Mouse (Mus musculus) ES-Bruce4 (cell line): ENCODE measurements around the gene Stk24.

Experiments used
- CTCF ChIP-seq: IDR thresholded peaks from one replicate; pipeline ENCODE4 v1.8.1; 2011; ENCODE audit warnings: low read depth, low read length
- EP300 ChIP-seq: IDR thresholded peaks from 2 replicates; pipeline ENCODE4 v1.6.1; 2011; ENCODE audit warnings: low read depth, low read length; ENCODE audit not compliant: insufficient read depth
- POLR2A ChIP-seq: IDR thresholded peaks from one replicate; pipeline ENCODE4 v1.8.1; 2011; ENCODE audit warnings: low read length; ENCODE audit not compliant: insufficient read depth

DNA sequence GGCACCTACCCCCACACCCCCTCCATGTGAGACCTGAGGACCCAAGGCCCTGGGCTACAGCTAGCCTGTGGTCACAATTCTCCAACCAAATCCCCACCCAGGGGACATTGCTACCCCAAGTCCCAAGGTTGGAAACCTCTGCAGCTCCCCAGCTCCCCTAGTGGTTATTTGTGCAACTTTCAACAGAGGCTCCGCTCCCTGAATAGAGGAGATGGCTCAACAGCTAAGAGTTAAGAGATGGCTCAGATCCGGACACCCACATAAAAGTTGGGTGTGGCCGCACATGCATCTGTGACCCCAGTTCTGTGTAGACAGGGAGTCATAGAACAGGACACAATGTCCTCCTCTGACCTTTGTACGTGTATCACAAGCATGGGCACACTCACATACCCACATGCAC is 33.8 kb downstream of the Stk24 start:
- TF ChIP-seq CTCF = peak; percentile 34
- no peak for TF ChIP-seq POLR2A
- TF ChIP-seq EP300 = no peak
